Mouse (Mus musculus) ES-CJ7 (cell line): ENCODE measurements around the gene Mylk2.
A peak's percentile ranks its signal among the peaks of the same experiment; 100 is the strongest.

Experiments used
- DNase-seq: peaks from one replicate; pipeline ENCODE4 v3.0.0; 2011; ENCODE audit warnings: low read depth, low spot score

Mylk2 gene

DNA sequence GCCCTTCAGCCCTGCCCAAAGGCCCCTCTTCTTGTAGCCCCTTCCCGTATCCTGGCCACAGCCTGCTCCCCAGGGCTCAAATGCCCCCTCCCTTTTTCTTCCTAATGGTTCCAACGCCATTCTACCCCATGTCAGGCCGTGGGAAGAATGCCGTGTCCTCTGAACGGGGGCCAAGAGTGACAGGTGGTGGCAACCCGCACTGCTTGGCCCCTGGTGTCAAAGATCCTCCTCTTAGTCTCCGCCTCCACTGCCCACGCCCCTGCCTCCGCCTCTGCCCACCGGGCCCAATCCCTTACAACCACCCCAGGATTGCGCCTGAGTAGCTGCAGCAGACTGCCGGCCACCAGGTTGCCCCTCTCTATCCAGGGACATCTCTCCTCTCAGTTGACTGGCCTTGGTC, at the start of gene Mylk2:
Mylk2 (plus strand) TSS at position 322 of the 400 bp plus-strand sequence.
- DNase-seq, result no peak

DNA sequence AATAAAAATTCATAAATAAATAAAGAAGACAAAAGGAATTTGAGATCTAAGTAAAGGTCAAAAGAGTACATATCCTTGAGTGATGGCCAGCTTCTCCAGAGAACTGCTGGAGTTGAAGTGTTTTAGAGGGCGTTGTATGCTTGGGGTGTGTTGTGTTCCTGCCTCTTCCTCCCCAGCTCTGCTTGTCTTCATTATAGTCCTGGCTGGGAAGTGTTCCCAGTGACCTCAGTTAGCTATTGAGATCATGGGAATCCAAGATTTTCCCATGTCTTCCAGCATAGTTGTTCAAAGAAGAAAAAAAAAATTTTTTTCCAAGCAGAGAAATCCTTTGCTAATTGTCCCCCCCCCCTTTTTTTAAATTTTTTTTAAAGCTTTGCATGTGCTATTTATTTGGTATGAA, 49.3 kb upstream of the Mylk2 start:
- DNase-seq, result no peak

DNA sequence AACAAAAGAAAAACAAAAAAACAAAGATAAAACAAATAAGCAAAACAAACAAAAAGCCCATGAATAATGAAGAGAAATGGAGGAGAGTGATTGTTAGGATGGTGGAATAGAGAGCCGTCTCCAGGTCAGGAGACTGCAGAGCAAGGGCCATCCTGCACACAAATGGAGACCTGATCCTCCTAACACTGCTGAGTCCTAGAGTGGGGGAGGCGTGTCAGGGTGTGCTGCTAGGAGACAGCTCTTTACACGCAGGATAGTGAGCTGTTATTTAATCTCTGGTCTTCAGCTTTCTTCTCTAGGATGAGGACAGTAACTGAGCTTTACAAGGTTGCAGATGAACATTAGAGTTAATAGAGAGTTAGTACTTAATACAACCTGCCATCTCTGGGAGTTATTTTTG, 48.5 kb upstream of the Mylk2 start:
- no peak for DNase-seq

DNA sequence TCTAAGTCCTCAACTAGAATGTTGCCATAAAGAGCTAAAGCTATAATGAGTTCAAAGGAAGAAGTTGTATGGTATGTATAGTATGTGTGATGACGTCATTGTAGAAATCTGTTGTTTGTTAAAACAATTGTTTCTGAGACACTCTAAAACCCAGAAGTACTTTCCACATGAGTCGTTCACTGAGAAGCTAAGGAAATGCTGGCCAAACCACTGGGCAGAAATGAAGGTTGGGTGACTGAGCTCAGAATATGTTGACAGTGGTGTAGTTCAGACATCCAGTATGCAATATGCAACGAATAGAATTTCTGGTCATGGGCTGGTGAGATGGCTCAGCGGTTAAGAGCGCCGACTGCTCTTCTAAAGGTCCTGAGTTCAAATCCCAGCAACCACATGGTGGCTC, 47.8 kb upstream of the Mylk2 start:
- DNase-seq, result no peak

DNA sequence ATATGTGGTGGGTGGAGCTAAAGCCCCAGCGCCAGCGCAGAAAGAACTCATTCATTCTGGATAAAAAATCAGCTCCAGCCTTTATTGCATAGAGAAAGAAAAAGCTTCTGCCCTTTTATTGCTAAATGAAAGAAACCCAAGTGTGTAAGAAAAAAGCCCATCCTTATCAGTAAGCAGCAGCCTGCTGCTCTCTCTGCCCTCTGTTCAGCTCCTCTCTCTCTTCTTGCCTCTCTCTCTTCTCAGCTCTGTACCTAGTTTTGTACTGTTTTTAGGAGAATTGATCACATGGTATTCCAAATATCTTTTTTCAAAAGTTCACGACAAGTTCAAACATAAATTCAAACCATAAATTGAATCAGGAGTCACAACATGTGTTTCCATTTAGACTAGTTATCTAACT, 32.9 kb upstream of the Mylk2 start:
- DNase-seq, result no peak

DNA sequence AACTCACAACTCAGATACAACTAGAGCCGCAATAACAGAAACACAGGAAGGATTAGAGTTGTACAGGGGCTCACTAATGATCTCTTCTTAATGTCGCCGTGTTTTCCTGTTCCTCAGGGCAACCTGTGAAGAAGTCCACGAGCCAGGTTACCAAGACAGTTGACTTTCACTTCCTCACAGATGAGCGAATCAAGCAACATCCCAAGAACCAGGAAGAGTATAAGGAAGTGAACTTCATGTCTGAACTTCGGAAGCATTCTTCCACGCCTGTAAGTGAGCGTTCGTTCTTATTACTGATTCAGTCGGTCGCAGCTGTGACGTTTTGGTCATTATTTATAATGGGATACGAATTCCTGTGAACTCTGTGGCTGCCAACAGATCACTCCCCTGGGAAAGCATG, 30.3 kb upstream of the Mylk2 start:
- DNase-seq, result no peak

DNA sequence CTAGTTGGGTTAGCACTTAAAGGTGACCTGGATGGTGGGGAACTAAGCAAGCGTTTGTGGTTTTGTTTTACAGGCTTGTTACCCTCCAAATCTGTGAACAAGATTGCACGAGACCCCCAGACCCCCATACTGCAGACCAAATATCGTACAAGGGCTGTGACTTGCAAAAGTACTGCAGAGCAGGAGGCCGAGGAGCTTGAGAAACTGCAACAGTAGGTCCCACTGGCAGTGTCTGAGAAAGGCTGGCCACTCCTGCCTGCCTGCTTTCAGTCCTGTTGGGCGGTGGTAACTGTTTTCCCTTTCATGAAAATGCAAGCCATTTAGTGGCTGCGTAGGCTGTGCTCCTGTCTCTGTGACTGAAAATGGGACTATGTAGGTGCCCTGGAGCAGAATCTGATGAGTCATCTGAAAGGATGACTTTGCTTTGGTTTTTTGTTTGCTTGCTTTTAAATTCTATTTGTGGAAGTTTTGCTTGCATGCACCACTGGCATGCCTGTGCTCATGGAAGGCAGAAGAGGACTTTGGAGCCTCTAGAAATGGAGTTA, 27.0 kb upstream of the Mylk2 start:
- peak; percentile 20 for DNase-seq

DNA sequence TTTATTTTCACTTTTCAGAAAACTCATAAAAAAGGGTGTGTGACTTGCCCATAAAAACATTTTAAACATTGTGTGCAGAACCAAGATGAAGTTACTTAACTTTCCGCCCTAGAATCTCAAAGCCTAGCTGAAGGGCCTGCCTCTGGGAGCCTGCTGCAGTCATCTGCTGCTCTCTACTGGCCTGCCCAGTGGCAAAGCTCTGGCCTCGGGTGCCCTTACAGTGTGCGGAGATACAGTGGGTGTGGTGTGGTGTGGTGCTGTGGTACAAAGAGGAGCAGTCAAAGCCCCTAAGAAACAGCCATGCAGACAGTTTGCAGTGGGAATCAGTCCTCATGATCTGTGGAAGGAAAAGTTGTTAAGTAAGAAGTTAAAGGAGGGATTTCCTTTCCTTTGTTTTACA, 23.9 kb upstream of the Mylk2 start:
- DNase-seq, result no peak

DNA sequence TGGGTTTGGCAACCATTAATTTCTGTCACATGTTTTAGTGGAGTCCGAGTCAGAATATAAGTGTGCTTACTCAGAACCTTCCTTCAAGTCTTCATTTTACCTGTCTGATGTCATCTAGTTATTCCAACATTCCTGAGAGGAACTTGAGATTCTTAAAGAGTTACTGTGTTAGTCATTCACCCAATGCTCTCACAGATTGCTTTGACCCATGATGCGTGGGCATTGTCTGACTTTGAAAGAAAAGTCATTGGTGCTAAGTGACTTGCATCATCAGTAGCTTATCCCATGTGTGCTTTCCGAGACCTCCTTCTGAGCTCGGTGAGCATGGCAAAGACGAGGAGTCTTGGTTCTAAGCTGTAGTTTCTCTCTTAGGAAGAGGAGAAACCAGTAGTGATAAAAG, 22.4 kb upstream of the Mylk2 start:
- DNase-seq, result no peak

DNA sequence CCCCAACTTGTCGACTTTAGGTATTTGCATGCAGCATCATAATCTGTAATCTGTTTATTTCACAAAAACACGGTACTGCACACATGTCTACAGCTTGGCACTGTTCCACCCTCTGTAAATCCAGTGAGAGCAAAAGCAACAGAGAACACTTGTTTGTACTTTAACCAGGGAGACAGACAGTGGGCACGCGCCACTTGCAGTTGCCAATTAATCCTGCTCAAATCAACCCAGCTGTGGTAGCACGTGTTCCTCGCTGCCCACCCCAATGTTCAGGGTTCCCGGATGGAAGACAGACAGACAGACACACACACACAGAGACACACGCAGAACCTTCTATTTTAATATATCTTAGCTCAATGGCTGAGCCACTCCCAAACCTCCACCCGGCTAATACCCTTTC, 15.3 kb upstream of the Mylk2 start:
- DNase-seq, result no peak

DNA sequence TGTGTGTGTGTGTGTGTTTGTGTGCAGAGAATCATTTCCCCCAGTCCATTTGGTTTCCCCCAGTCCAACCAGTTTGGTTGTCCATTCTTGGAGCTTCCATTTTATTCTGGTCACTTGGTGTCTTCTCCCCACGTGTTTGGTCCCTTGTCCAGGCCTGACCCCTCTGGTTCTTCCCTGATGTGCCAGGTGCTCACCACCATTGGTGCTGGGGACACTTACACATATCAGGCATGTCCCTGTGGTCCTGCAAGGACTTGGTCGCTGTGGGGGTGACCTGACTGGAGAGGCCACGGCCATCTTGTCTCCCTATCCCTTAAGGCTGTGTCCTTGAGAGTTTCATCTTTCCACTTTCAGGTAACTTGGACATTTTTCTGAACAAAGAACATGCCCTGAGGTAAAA, 14.2 kb upstream of the Mylk2 start:
- no peak for DNase-seq

DNA sequence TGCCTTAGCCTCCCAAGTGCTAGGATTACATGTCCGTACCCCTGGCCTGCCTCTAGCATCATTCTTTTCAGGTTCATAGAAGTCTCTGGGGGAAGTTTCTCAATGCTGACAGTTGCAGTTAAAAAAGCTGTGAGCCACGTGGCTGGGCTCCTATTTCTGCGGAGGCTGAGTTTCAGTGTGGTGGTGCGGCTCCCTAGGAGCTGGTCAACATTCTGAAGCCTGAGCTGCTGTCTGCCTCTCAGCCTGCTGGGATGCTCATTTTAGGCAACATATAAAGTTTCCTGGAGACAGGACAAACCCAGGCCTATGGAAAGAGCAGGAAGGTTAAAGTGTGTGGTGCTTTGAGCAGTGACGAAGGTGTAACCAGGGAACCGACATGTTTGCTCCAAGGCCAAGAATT, 12.1 kb upstream of the Mylk2 start:
- no peak for DNase-seq

DNA sequence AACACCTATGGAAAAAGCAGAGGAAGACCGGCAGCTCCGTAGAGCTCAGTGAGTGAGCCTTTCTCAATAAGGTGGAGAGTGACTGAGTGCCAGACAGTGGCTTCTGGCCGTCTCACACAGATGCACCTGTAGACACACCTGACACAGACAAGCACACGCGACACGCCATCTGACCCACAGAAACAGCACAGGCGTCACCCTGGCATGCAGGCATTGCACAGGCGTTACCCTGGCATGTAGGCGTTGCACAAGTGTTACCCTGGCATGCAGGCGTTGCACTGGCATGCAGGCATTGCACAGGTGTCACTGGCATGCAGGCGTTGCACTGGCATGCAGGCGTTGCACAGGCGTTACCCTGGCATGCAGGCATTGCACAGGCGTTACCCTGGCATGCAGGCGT, 9.9 kb upstream of the Mylk2 start:
- no peak for DNase-seq

DNA sequence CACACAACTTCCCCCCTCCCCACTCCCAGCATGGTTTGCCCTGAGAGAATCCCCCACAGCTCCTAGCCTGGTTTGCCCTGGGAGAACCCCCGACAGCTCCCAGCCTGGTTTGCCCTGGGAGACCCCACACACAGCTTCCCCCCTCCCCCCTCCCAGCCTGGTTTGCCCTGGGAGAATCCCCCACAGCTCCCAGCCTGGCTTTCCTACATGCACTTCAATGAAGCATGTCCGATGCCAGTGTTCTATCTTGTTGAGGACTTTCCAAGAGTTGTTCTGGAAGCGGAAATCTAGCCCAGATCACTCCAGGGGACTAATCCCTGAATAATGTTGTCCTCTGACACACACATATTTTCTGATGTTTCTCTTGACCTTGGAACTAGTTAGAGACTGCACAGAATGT, 8.5 kb upstream of the Mylk2 start:
- no peak for DNase-seq

DNA sequence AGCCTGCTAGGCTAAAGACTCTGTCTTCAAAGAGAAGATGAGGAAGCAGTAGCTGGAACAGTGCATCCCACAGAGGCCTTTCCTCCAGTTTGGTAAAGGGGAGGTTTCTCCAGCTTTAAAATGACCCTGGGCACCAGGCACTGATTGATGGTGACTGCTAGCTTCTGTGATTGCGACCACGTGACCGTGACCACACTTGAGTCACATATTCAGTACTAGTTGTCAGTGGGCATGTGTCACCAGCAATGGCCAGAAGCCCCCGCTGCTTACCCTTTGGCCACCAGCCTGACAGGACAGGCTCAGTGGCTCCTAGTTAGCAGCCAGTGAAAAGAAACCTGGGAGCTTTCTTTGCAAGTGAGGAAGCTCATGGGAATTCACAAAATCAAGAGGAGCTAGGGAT, 7.6 kb upstream of the Mylk2 start:
- DNase-seq, result no peak

DNA sequence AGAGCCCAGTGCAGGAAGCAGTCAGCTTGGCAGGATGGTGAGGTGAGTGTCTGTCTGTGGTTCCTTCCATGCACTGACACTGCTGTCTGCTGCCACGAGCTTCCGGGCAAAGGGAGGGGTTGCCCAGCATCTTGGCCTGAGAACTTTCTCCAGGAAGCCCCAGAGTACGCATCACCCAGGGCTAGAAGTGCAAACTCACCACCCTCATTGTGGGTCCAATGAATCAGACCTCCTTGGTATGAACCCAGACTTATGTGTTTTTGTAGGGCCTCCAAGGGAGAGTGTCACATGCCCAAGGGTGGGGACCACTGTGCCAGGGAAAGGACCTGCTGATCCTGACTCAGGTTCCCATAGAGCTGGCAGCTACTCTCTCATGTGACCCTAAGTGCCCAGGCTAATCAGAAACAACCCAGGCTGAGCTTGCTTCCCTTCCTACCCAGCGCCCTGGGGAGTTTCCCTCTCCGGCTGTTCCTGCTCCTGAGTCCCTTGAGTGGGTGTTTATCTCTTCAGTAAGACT, 7.0 kb upstream of the Mylk2 start:
- no peak for DNase-seq

DNA sequence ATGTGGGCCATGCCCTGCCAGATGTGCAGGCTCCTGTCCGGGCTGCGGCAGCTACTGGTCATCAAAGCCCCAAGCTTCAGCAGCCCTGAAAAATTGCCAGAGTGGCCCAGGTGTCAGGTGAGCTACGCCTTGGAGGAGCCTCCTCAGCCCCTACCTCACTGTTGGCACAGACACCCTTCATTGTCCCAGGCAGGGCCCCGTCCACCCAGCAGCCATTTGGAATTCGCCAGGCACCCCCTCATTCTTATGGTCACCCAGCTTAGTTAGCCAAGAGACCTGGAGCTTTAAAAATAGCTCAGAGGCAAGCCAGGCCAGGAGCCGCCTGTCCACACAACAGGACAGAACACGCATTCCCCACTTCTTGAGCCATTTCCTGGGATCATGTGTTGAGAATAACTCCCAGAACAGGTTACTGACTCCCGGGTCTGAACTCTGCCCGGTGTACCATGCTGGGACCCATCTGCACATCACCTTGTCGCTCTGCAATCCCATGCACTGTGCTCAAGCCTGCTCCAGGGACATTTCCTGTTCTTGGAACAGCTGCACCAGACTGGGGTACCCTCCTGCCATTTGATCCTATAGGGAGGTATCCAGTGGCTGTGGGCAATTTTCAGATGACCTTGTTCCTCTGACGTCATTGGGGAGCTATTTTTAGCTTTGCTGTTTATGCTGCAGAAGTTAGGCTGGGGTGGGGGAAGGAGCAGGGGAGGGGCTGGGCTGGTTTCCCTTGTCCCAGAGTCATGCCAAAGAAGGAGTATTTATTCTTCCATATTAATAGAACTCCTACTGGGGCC, 5.9 kb upstream of the Mylk2 start:
- DNase-seq, result no peak

DNA sequence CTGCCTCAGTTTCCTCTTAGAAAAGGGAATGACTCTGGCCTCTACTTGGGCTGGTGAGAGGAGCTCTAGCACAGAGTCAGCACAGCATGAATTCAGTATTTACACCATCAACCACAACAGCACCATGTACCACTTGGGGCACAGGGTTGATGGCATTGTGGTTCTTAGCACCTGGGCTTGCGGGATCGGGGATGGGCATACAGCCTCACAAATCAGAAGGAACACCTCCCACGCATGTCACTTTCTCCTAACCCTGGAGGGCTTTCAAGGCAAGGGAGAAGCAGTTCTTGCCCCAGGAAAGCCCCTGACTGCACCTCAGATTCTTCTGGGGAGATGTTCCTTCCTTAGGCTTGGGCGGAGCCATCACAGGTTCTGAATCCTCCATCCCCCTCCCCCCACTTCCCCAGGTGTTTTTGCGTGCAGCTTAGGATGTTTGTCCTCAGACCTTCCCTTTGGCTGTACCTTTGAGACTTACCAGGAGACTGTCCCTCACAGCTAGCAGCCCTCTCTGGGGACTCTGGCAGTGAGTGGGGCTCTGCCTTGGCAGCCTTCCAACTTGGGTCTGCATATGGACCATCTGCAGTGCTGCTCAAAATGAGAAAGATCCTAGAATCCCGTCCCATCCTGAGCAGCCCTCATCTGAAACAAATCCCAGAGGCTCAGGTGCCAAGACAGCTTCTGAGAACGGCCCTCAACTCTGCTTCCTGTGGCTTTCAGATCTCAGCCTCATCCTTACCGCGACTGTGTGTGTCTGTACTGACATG, 4.7 kb upstream of the Mylk2 start:
- no peak for DNase-seq

DNA sequence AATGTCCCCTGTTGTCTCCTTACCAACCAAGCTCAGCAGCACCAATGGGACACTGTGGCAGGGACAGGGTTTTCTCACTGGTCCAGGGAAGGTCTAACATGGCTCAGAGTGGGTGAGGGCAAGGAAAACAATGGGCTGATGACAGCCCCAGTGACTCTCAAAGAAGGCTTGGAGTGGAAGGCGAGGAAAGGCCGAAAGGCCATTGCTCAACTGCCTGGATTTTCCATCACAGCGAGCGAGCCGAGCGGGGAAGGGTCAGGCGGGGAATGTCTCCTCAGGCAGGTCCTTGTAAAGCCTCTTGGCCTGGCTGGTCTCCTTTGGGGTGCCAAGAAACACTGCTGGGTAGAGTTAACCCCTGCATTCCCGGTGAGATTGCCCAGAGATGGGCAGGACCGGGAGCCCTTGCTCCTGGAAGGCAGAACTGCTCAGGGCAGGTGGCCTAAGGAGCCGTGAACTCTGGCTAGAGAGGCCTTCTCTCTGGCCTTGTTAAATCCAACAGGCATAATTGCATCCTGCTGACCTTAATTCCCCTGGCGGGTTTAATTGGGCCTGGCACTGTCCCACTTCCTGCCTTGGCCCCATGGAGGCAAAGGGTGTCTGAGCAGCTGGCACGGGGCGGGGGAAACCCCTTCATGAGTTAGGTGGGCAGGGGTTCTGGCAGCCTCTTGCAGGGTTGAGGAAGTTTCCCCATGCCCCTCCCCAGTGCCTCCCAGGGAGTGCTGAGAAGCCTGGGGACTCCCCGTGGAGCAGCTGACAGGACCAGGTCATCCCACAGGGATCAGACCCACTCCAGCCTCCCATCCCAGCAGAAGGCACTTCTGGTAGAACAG, 3.8 kb upstream of the Mylk2 start:
- DNase-seq, result no peak

DNA sequence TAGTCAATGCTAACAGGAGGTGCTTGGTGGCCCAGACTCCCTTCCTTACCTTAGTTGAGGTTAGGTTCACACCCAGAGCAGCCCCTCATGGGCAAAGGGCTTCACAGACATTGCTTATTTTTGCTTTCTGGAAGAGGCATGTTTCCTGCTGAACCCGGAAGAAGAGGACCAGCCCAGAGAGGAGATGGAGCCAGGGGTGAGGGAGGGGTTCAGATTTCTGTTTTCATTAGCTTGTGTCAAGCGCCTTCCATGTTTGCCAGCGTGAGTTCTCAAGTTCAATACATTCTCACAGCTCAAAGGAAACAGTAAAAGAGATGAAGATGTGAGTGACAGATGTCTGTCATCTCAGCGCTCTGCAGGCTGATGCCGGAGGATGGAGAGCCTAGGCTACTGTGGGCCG, 1.3 kb upstream of the Mylk2 start:
- DNase-seq, result no peak

DNA sequence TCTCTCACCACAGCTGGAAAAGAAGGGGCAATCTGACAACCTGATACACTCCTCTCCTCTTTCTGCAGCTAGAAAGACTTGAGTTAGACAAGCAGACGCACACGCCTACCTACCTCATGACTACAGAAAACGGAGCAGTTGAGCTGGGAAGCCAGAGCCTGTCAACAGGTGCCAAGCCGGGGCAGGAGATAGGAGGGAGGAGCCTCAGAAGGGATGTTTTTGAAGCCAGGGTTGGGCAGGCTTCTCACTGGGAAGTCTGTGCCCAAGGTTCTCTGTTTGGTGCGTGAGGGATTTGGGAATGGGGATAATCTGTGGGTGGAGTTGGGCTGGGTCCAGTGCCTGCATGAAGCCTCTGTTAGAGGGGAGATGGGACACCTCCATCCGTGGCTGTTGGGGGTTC, 280 bp downstream of the Mylk2 start:
- no peak for DNase-seq

DNA sequence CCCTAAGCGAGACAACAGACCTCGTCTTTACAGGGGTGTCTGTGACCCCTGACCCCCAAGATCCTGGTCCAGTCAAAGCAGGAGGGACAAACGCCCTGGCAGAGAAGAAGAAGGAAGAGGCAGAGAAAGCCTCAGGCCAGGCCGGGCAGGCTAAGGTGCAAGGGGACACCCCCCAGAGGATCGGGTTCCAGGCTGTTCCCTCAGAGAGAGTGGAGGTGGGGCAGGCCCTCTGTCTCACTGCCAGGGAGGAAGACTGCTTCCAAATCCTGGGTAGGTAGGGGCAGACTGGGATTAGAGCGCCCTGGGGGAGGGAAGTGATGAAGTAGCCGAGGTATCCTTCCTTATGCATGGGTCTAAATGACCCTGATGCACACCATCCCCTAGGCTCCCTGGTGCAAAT, 2.3 kb downstream of the Mylk2 start:
- no peak for DNase-seq
